Mouse (Mus musculus): ENCODE results near the gene Olfr1356. TPM values are rescaled to one million over a fixed set of nuclear protein-coding genes. Genes with fewer than 3 reads are reported as not detected.
"Not testable (repeated sequence)": the region's sequence is repeated elsewhere in the genome, so short reads cannot be mapped to it uniquely, and the experiment has no call there.

Gene Olfr1356
- not detected in 2 replicates for polyA plus RNA-seq (2015; fragmentation: Nextera tagmentation; extraction: Ambion mirVana)

DNA sequence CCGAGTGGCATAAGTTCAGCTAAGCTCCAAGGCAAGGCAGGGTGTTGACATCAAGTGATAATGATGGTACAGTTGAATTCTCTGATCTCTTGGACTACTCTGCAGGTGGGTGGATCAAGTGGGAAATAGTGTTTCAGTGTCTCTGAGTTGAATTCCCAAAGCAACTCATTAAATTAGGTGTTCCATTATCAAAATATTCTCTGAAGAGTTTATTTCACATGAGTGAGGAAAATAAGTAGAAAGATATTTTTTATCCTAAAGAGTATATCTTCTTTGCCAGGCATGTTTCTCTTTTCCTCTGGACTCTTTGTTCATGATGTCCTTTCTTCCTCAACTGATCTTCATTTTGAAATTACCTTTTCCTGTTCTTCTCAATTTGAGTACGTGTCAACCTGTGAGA, at the start of gene Olfr1356:
Gene Olfr1356, minus strand, starts transcription at position 101 of the 400 bp plus-strand sequence.
- no peak for DNase-seq (ENCODE audit: low spot score)
- TF ChIP-seq CTCF (IDR thresholded peaks at IDR 0.05; ENCODE audit: low read depth), result no peak
- no peak within 1 kb of the TSS for H3K27ac ChIP-seq
- H3K36me3 ChIP-seq (ENCODE audit: insufficient read depth, low read length), result no peaks in the 10 kb centered on the region
- no peaks in the 10 kb centered on the region for H3K9me3 ChIP-seq (replicated peaks; ENCODE audit: low read length)
- H3K27me3 ChIP-seq (ENCODE audit: insufficient read depth, low read length), result no peaks in the 10 kb centered on the region
- no peak within 1 kb of the TSS for H3K4me3 ChIP-seq (replicated peaks; ENCODE audit: low read depth, low read length)
- no peak within 1 kb of the TSS for H3K4me2 ChIP-seq (ENCODE audit: low read length)
- H3K4me1 ChIP-seq (replicated peaks; ENCODE audit: insufficient read depth, low read length), result no peaks in the 10 kb centered on the region
- H3K9ac ChIP-seq (ENCODE audit: low read depth, low read length), result no peak within 1 kb of the TSS
- ATAC-seq (replicated peaks; ENCODE audit: low FRiP score, low read depth), result no peak
- WGBS, result 84% methylated on average over 2 of the region's 2 CpGs

GRCm38 (mm10) chr10:78875240-78875639, 23.3 kb upstream of the Olfr1356 start, which contains the start of gene Olfr1355:
Gene Olfr1355, plus strand, starts transcription at chr10:78875540.
- ATAC-seq (replicated peaks; ENCODE audit: low FRiP score, low read depth) (no peak), DNase-seq (ENCODE audit: low spot score) (no peak)
- Histone ChIP-seq H3K27ac (no peak within 1 kb of the TSS), H3K4me1 (replicated peaks; ENCODE audit: insufficient read depth, low read length) (no peaks in the 10 kb centered on the region), H3K9ac (ENCODE audit: low read depth, low read length) (no peak within 1 kb of the TSS), H3K36me3 (ENCODE audit: insufficient read depth, low read length) (no peaks in the 10 kb centered on the region), H3K4me3 (replicated peaks; ENCODE audit: low read depth, low read length) (no peak within 1 kb of the TSS), H3K27me3 (ENCODE audit: insufficient read depth, low read length) (no peaks in the 10 kb centered on the region), H3K9me3 (replicated peaks; ENCODE audit: low read length) (no peaks in the 10 kb centered on the region), H3K4me2 (ENCODE audit: low read length) (no peak within 1 kb of the TSS)
- TF ChIP-seq CTCF (IDR thresholded peaks at IDR 0.05; ENCODE audit: low read depth), result no peak
- 65% methylated on average over 2 of the region's 2 CpGs for WGBS

DNA sequence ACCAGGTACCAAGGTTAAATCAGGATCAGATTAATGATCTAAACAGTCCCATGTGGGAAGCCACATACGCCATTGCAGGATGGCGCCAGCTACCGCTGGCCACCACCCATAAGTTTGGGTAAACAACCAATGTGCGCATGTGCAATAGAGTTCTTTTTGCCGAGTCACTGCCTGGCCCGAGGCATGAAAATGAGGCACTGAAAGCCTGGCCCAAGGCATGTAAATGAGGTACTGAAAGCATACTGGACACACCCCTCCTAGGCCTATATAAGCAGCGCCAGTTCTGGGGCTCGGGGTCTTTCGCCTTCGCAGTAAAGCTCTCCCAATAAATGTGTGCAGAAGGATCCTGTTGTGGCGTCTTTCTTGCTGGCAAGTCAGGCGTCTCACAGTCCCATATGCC, 11.5 kb downstream of the Olfr1356 start:
- not testable (repeated sequence) for DNase-seq (ENCODE audit: low spot score); H3K27ac ChIP-seq; H3K36me3 ChIP-seq (ENCODE audit: insufficient read depth, low read length); ATAC-seq (replicated peaks; ENCODE audit: low FRiP score, low read depth); H3K27me3 ChIP-seq (ENCODE audit: insufficient read depth, low read length); H3K4me2 ChIP-seq (ENCODE audit: low read length); H3K9me3 ChIP-seq (replicated peaks; ENCODE audit: low read length); H3K4me1 ChIP-seq (replicated peaks; ENCODE audit: insufficient read depth, low read length); H3K9ac ChIP-seq (ENCODE audit: low read depth, low read length); H3K4me3 ChIP-seq (replicated peaks; ENCODE audit: low read depth, low read length)
- 91% methylated on average over 12 of the region's 12 CpGs for WGBS

GRCm38 (mm10) chr10:78812358-78813060, 39.5 kb downstream of the Olfr1356 start:
- Histone ChIP-seq H3K9me3 (replicated peaks; ENCODE audit: low read length) (no peaks in the 10 kb centered on the region), H3K27ac (no peak overlapping the region), H3K36me3 (ENCODE audit: insufficient read depth, low read length) (no peaks in the 10 kb centered on the region), H3K4me1 (replicated peaks; ENCODE audit: insufficient read depth, low read length) (no peaks in the 10 kb centered on the region), H3K4me3 (replicated peaks; ENCODE audit: low read depth, low read length) (no peak overlapping the region), H3K27me3 (ENCODE audit: insufficient read depth, low read length) (no peaks in the 10 kb centered on the region), H3K4me2 (ENCODE audit: low read length) (no peak overlapping the region), H3K9ac (ENCODE audit: low read depth, low read length) (no peak overlapping the region)
- ATAC-seq (replicated peaks; ENCODE audit: low FRiP score, low read depth) (no peak), DNase-seq (ENCODE audit: low spot score) (no peak)
- 61% methylated on average over 6 of the region's 6 CpGs for WGBS
- no peak for TF ChIP-seq CTCF (IDR thresholded peaks at IDR 0.05; ENCODE audit: low read depth)

- H3K9ac ChIP-seq (ENCODE audit: low read depth, low read length), result no peak overlapping the region
- DNase-seq (ENCODE audit: low spot score), result no peak
- H3K4me2 ChIP-seq (ENCODE audit: low read length), result no peak overlapping the region
- TF ChIP-seq CTCF (IDR thresholded peaks at IDR 0.05; ENCODE audit: low read depth), result no peak; the same call in 1 of the 2 replicates
- no peaks in the 10 kb centered on the region for H3K27me3 ChIP-seq (ENCODE audit: insufficient read depth, low read length)
- H3K4me1 ChIP-seq (replicated peaks; ENCODE audit: insufficient read depth, low read length), result no peaks in the 10 kb centered on the region
- no peaks in the 10 kb centered on the region for H3K9me3 ChIP-seq (replicated peaks; ENCODE audit: low read length)
- ATAC-seq (replicated peaks; ENCODE audit: low FRiP score, low read depth), result no peak
- no peak overlapping the region for H3K27ac ChIP-seq
- no peak overlapping the region for H3K4me3 ChIP-seq (replicated peaks; ENCODE audit: low read depth, low read length)
- H3K36me3 ChIP-seq (ENCODE audit: insufficient read depth, low read length), result no peaks in the 10 kb centered on the region
- 72% methylated on average over 2 of the region's 2 CpGs for WGBS
These were observed 50.5 kb downstream of the Olfr1356 start for GRCm38 (mm10) chr10:78801449-78801848.

Other genes with a start within 250 kb of the Olfr1356 start
- not detected in 2 replicates for gene Olfr1357, start 234.1 kb downstream of the Olfr1356 start, polyA plus RNA-seq (2015; fragmentation: Nextera tagmentation; extraction: Ambion mirVana)
- gene Casp14, start 133.9 kb downstream of the Olfr1356 start, polyA plus RNA-seq (2015; fragmentation: Nextera tagmentation; extraction: Ambion mirVana), result not detected in 2 replicates
- not detected in 2 replicates for gene Ccdc105, start 99.1 kb downstream of the Olfr1356 start, polyA plus RNA-seq (2015; fragmentation: Nextera tagmentation; extraction: Ambion mirVana)
- gene Slc1a6, start 71.7 kb downstream of the Olfr1356 start, polyA plus RNA-seq (2015; fragmentation: Nextera tagmentation; extraction: Ambion mirVana), result 0.34 and 0.59 TPM in 2 replicates
- not detected in 2 replicates for gene Olfr1355, start 23.4 kb upstream of the Olfr1356 start, polyA plus RNA-seq (2015; fragmentation: Nextera tagmentation; extraction: Ambion mirVana)
- not detected in 2 replicates for gene Olfr1354, start 61.0 kb upstream of the Olfr1356 start, polyA plus RNA-seq (2015; fragmentation: Nextera tagmentation; extraction: Ambion mirVana)
- gene Olfr8, start 98.5 kb upstream of the Olfr1356 start, polyA plus RNA-seq (2015; fragmentation: Nextera tagmentation; extraction: Ambion mirVana), result not detected in 2 replicates
- not detected in 2 replicates for gene Olfr1353, start 111.1 kb upstream of the Olfr1356 start, polyA plus RNA-seq (2015; fragmentation: Nextera tagmentation; extraction: Ambion mirVana)
- gene Olfr1352, start 128.9 kb upstream of the Olfr1356 start, polyA plus RNA-seq (2015; fragmentation: Nextera tagmentation; extraction: Ambion mirVana), result not detected in 2 replicates
- gene Olfr1351, start 160.3 kb upstream of the Olfr1356 start, polyA plus RNA-seq (2015; fragmentation: Nextera tagmentation; extraction: Ambion mirVana), result not detected in 2 replicates
- not detected in 2 replicates for gene Olfr57, start 176.6 kb upstream of the Olfr1356 start, polyA plus RNA-seq (2015; fragmentation: Nextera tagmentation; extraction: Ambion mirVana)
- gene 2610008E11Rik, start 245.4 kb upstream of the Olfr1356 start, polyA plus RNA-seq (2015; fragmentation: Nextera tagmentation; extraction: Ambion mirVana), result 18.8 and 19.6 TPM in 2 replicates